Mouse (Mus musculus) ES-E14 (cell line): ENCODE measurements around the gene Exoc3l2.

Experiments
- CHD2 ChIP-seq: IDR thresholded peaks from 2 replicates; pipeline ENCODE4 v1.6.1; 2014; ENCODE audit warnings: mild to moderate bottlenecking, low read depth, low read length, inconsistent platforms
- MAFK ChIP-seq: IDR thresholded peaks from 2 replicates; pipeline ENCODE4 v1.6.1; 2014; ENCODE audit warnings: mild to moderate bottlenecking, low read depth, low read length, inconsistent platforms; ENCODE audit not compliant: insufficient read depth
- ZC3H11A ChIP-seq: IDR thresholded peaks from 2 replicates; pipeline ENCODE4 v1.6.1; 2012; ENCODE audit warnings: low read depth, mild to moderate bottlenecking, inconsistent platforms, low read length, borderline replicate concordance
- ZNF384 ChIP-seq: IDR thresholded peaks from 2 replicates; pipeline ENCODE4 v1.6.1; 2012; ENCODE audit warnings: low read depth, low read length, inconsistent platforms

- TF ChIP-seq MAFK, result no peak
- no peak for TF ChIP-seq CHD2
- no peak for TF ChIP-seq ZC3H11A
- TF ChIP-seq ZNF384, result no peak
Measured at GRCm38 (mm10) chr7:19426349-19426748, 36.8 kb upstream of the Exoc3l2 start.
